Mouse (Mus musculus) limb, embryonic 13.5 days (tissue): Measurements from ENCODE around the gene Ptges. TPM values are rescaled to one million over a fixed set of nuclear protein-coding genes. Genes with fewer than 3 reads are reported as not detected.
A peak's percentile ranks its signal among the peaks of the same experiment; 100 is the strongest.

Source experiments
- ATAC-seq: fragments of 200-750 bp; cut with Nextera tagmentation; 2 replicates; pipeline ENCODE4 v1.8.0; 2017; ENCODE audit warnings: low read depth, moderate number of reproducible peaks, moderate TSS enrichment; ENCODE audit not compliant: low FRiP score
- H3K27ac ChIP-seq: fragments of 300-500 bp; sonication (generic); 2 replicates; pipeline ENCODE4 v1.5.1; 2015; ENCODE audit warnings: inconsistent platforms, mild to moderate bottlenecking, moderate library complexity
- H3K27me3 ChIP-seq: fragments of 300-500 bp; sonication (generic); 2 replicates; pipeline ENCODE4 v1.6.1; 2015; ENCODE audit warnings: mild to moderate bottlenecking, inconsistent platforms
- H3K36me3 ChIP-seq: fragments of 300-500 bp; sonication (generic); 2 replicates; pipeline ENCODE4 v1.6.1; 2015; ENCODE audit warnings: inconsistent platforms, mild to moderate bottlenecking, moderate library complexity
- H3K4me1 ChIP-seq: fragments of 300-500 bp; sonication (generic); 2 replicates; pipeline ENCODE4 v1.6.1; 2015; ENCODE audit warnings: inconsistent platforms
- H3K4me2 ChIP-seq: fragments of 300-500 bp; sonication (generic); replicated peaks from 2 replicates; pipeline ENCODE4 v1.6.1; 2015; ENCODE audit warnings: inconsistent platforms, mild to moderate bottlenecking, moderate library complexity
- H3K4me3 ChIP-seq: fragments of 300-500 bp; sonication (generic); 2 replicates; pipeline ENCODE4 v1.5.1; 2015; ENCODE audit warnings: moderate library complexity, mild to moderate bottlenecking, inconsistent platforms
- H3K9ac ChIP-seq: fragments of 300-500 bp; sonication (generic); 2 replicates; pipeline ENCODE4 v1.6.1; 2015; ENCODE audit warnings: mild to moderate bottlenecking, inconsistent platforms
- H3K9me3 ChIP-seq: fragments of 300-500 bp; sonication (generic); 2 replicates; pipeline ENCODE4 v1.6.1; 2016; ENCODE audit warnings: inconsistent platforms
- WGBS: fragments of 180-500 bp; shearing (Covaris S2); methylation state at CpG from one replicate; pipeline ENCODE4 v1.1.7; 2015; 5-methylcytosine and 5-hydroxymethylcytosine counted together
- polyA plus RNA-seq: library from polyadenylated mRNA; unstranded; fragments of >200 nt; fragmentation: Nextera tagmentation; extraction: Ambion mirVana; gene quantifications from 2 replicates; pipeline ENCODE4 v1.2.1, GENCODE M21; 2015

Gene Ptges
- polyA plus RNA-seq, 1 experiment from 2014 or later: 16.4 TPM

- Histone ChIP-seq H3K4me3 (no peak overlapping the region), H3K27ac (peak overlapping the region; percentile 90), H3K9me3 (no peaks in the 10 kb centered on the region), H3K36me3 (peaks cover 3% of the 10 kb centered on the region; the same call in 1 of the 2 replicates), H3K9ac (no peak overlapping the region), H3K4me1 (peaks cover 64% of the 10 kb centered on the region), H3K4me2 (peak overlapping the region; percentile 67; the same call in 1 of the 2 replicates), H3K27me3 (no peaks in the 10 kb centered on the region)
- 52% methylated on average over 9 of the region's 9 CpGs for WGBS
- ATAC-seq: no peak
Measured at GRCm38 (mm10) chr2:30863574-30863973, 66.1 kb downstream of the Ptges start.

DNA sequence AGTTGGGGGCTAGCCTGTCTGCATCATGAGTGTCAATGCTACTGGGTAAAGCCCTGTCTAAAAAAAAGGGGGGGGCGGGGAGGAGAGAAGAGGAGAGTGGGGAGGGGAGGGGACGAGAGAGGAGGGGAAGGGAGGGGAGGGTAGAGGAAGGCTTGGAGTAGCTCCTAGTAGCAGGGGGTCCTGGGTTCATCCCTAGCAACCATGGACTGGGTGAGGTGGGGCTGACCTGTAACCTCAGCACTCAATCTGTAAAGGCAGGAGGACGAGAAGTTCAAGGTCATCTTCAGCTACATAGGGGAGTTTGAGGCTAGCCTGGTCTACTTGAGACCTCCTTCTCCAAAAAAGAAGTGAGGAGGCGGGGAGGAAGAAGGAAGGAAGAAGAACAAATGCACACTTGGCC, 67.6 kb downstream of the Ptges start:
- no peaks in the 10 kb centered on the region for H3K27me3 ChIP-seq
- H3K4me3 ChIP-seq: no peak overlapping the region
- no peaks in the 10 kb centered on the region for H3K9me3 ChIP-seq
- no peak overlapping the region for H3K27ac ChIP-seq
- peaks cover 79% of the 10 kb centered on the region for H3K4me1 ChIP-seq
- H3K4me2 ChIP-seq: no peak overlapping the region
- H3K9ac ChIP-seq: no peak overlapping the region
- no peak for ATAC-seq
- 72% methylated on average over 4 of the region's 4 CpGs for WGBS
- H3K36me3 ChIP-seq: no peaks in the 10 kb centered on the region

DNA sequence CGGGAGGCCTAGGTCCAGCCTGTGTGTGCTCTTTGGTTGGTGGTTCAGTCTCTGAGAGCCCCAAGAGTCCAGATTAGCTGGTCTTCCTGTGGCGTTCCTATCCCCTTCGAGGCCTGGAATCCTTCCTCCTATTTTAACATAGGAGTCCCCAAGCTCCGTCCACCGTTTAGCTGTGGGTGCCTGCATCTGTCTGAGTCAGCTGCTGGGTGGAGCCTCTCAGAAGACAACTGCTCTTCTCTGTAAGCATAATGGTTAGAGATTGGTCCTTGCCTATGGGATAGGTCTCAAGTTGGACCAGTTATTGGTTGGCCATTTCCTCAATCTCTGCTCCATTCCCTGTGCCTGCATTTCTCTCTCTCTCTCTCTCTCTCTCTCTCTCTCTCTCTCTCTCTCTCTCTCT, 69.9 kb downstream of the Ptges start:
- Histone ChIP-seq H3K9me3 (no peaks in the 10 kb centered on the region), H3K27ac (peak overlapping the region; percentile 78; the same call in 1 of the 2 replicates), H3K4me2 (no peak overlapping the region), H3K27me3 (no peaks in the 10 kb centered on the region), H3K4me1 (peaks cover 79% of the 10 kb centered on the region), H3K4me3 (no peak overlapping the region), H3K36me3 (no peaks in the 10 kb centered on the region), H3K9ac (peak overlapping the region; percentile 13; the same call in 1 of the 2 replicates)
- 81% methylated on average over 5 of the region's 5 CpGs for WGBS
- ATAC-seq: no peak

DNA sequence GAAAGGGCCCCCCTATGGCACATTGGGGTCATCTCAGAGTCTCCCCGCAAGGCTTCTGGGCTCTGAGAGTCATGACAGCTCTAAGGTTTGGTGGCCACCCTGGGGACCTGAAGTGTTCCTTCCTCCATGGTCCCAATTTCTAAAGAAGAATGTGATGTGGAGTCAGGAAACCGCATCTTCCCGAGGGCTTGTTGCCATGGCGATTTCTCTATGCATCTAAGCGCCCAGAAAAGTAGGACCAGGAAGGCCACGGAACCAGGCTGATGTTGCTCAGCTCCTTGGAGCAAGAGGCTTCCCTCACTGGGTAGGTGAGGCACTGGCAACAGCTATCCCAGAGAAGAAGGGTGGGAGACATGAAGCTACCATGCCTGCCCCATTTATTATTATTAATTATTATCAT, 72.6 kb downstream of the Ptges start:
- Histone ChIP-seq H3K27ac (peak overlapping the region; percentile 22; the same call in 1 of the 2 replicates), H3K36me3 (no peaks in the 10 kb centered on the region), H3K4me2 (no peak overlapping the region), H3K9ac (no peak overlapping the region), H3K9me3 (no peaks in the 10 kb centered on the region), H3K4me3 (no peak overlapping the region), H3K27me3 (no peaks in the 10 kb centered on the region), H3K4me1 (peaks cover 82% of the 10 kb centered on the region)
- WGBS: 70% methylated on average over 6 of the region's 6 CpGs
- ATAC-seq: no peak

DNA sequence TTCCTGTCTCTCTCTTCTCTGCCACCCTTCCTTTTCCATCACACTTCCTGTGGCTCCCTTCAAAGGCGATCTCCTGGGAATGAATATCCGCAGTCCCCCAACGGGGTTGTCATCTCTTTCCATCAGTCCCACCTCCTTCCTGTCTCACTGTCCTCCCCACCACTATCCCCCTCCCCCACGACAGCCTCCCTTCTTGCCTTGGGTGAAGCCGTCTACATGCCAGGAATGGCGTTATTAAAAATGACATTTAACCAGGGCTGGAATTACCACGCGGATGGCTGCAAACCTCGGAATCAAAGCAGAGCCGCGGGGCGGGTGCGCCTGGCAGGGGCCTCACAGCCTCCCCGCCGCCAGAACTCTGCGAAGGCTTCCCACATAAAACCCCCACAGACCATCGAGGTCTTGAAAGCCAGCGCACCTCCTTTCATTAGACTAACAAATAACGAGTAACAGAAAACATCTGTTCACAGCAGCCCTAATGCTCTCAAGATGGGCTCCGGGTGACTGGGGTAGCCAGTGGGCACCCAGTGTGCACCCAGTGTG, 76.8 kb downstream of the Ptges start:
- WGBS: 5% methylated on average over 20 of the region's 20 CpGs
- Histone ChIP-seq H3K9ac (0 out of 2 replicates have a peak overlapping the region, but pooled peaks have one; percentile 35), H3K4me2 (peak overlapping the region; percentile 57), H3K36me3 (no peaks in the 10 kb centered on the region), H3K4me3 (peak overlapping the region; percentile 19), H3K27me3 (no peaks in the 10 kb centered on the region), H3K9me3 (no peaks in the 10 kb centered on the region), H3K4me1 (peaks cover 89% of the 10 kb centered on the region), H3K27ac (peak overlapping the region; percentile 87)
- peak; percentile 41; the same call in 1 of the 2 replicates for ATAC-seq

- Histone ChIP-seq H3K9me3 (no peaks in the 10 kb centered on the region), H3K4me2 (peak overlapping the region; percentile 57), H3K9ac (peak overlapping the region; percentile 45), H3K27me3 (no peaks in the 10 kb centered on the region), H3K36me3 (no peaks in the 10 kb centered on the region), H3K4me3 (no peak overlapping the region), H3K27ac (peak overlapping the region; percentile 87), H3K4me1 (peaks cover 91% of the 10 kb centered on the region)
- ATAC-seq: no peak
- WGBS: 12% methylated on average over 6 of the region's 6 CpGs
Measured at GRCm38 (mm10) chr2:30850581-30850980, 79.1 kb downstream of the Ptges start.

DNA sequence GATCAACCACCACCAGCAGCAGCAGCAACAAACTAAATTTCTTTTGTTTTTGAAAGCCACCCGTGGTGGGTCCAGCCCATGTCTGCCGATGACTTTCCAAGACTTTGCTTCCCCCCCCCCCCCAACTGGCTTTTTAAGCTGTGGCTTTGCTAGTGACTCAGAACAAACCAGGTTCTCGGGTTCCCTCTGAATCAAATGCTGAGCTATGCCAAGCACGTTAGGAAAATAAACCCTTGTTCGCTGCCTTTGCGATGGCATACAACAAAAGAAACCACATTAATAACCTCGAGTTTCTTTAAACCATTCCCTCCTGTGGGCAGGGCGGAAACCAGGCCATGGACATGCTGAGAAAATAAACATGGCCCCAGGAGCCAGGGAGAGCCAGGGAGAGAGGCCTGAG, 81.5 kb downstream of the Ptges start:
- 40% methylated on average over 8 of the region's 8 CpGs for WGBS
- no peaks in the 10 kb centered on the region for H3K9me3 ChIP-seq
- H3K9ac ChIP-seq: no peak overlapping the region
- H3K4me3 ChIP-seq: peak overlapping the region; percentile 83; the same call in 1 of the 2 replicates
- H3K27me3 ChIP-seq: no peaks in the 10 kb centered on the region
- H3K27ac ChIP-seq: peak overlapping the region; percentile 84; the same call in 1 of the 2 replicates
- H3K36me3 ChIP-seq: no peaks in the 10 kb centered on the region
- peak overlapping the region; percentile 79 for H3K4me2 ChIP-seq
- H3K4me1 ChIP-seq: peaks cover 85% of the 10 kb centered on the region
- no peak for ATAC-seq

DNA sequence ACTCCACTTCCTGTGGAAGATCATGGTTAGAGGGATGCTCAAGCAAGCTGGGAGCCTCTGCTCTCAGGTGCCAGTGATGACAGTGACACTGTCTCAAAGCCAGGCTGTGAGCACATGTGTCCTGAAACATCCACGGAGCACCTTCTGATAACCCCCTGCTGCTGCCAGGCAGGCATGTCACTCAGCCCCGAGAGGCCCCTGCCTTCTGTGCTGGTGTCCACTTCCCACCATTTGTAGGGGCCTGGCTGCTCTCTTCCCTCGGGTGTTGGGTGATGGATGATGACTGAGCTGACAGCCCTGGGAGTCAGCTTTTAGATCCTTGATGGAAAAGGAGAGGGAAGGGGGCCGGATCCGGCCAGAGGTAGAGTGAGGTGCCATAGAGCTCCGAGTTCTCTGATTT, 82.9 kb downstream of the Ptges start:
- no peaks in the 10 kb centered on the region for H3K36me3 ChIP-seq
- H3K9ac ChIP-seq: peak overlapping the region; percentile 97
- 4% methylated on average over 6 of the region's 6 CpGs for WGBS
- peak overlapping the region; percentile 84 for H3K27ac ChIP-seq
- H3K4me1 ChIP-seq: peaks cover 78% of the 10 kb centered on the region
- no peak for ATAC-seq
- no peaks in the 10 kb centered on the region for H3K27me3 ChIP-seq
- H3K9me3 ChIP-seq: no peaks in the 10 kb centered on the region
- peak overlapping the region; percentile 79 for H3K4me2 ChIP-seq
- H3K4me3 ChIP-seq: peak overlapping the region; percentile 83

- no peak for ATAC-seq
- no peaks in the 10 kb centered on the region for H3K36me3 ChIP-seq
- H3K27ac ChIP-seq: peak overlapping the region; percentile 84
- no peaks in the 10 kb centered on the region for H3K9me3 ChIP-seq
- peaks cover 73% of the 10 kb centered on the region for H3K4me1 ChIP-seq
- peak overlapping the region; percentile 97 for H3K9ac ChIP-seq
- 33% methylated on average over 8 of the region's 8 CpGs for WGBS
- peak overlapping the region; percentile 79 for H3K4me2 ChIP-seq
- peak overlapping the region; percentile 83 for H3K4me3 ChIP-seq
- H3K27me3 ChIP-seq: no peaks in the 10 kb centered on the region
Measured at GRCm38 (mm10) chr2:30846236-30846635, 83.4 kb downstream of the Ptges start.

GRCm38 (mm10) chr2:30845152-30846070, 84.3 kb downstream of the Ptges start:
- H3K27me3 ChIP-seq: no peaks in the 10 kb centered on the region
- H3K9me3 ChIP-seq: no peaks in the 10 kb centered on the region
- H3K36me3 ChIP-seq: no peaks in the 10 kb centered on the region
- H3K27ac ChIP-seq: peak overlapping the region; percentile 84
- under 1% methylated on average over 73 of the region's 80 CpGs for WGBS
- ATAC-seq: peak; percentile 62
- peak overlapping the region; percentile 83 for H3K4me3 ChIP-seq
- peaks cover 65% of the 10 kb centered on the region for H3K4me1 ChIP-seq
- H3K4me2 ChIP-seq: peak overlapping the region; percentile 79
- H3K9ac ChIP-seq: peak overlapping the region; percentile 97

DNA sequence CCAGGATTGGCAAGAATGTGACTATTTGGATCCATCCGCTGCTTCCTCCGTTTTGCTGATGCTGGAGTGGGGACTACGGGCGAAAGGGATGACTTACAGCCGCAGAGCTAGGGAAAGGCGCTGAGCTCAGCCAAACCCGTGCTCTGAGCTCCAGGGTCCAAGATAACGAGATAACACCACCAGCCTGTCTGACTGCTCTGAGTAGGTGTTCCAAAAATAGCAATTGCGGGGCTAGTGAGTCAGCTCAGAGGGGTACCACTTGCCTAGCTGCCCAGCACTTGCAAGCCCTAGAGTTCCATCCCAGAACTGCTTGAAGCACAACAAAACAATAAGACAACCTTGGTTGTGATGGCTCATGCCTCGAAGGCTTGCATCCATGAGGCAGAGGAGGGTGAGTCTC, 87.0 kb downstream of the Ptges start:
- no peak overlapping the region; the same call in 1 of the 2 replicates for H3K27ac ChIP-seq
- WGBS: 50% methylated on average over 10 of the region's 10 CpGs

More for the DNA sequence above, 87.0 kb downstream of the Ptges start:
- Histone ChIP-seq H3K4me2 (no peak overlapping the region), H3K4me1 (peaks cover 39% of the 10 kb centered on the region), H3K36me3 (no peaks in the 10 kb centered on the region), H3K27me3 (no peaks in the 10 kb centered on the region), H3K9ac (no peak overlapping the region), H3K4me3 (no peak overlapping the region), H3K9me3 (no peaks in the 10 kb centered on the region)
- no peak for ATAC-seq
